Mouse (Mus musculus) heart, adult 2 months (tissue): ENCODE results near the gene Elf5. TPM values are rescaled to one million over a fixed set of nuclear protein-coding genes. Genes with fewer than 3 reads are reported as not detected.
A peak's percentile ranks its signal among the peaks of the same experiment; 100 is the strongest.

ENCODE experiments used
- DNase-seq, 2 experiments: peaks; one replicate each; pipeline ENCODE4 v3.0.0; 2021
- H3K27ac ChIP-seq: fragments of 200-600 bp; 2 replicates; pipeline ENCODE4 v1.8.1; 2022
- H3K27me3 ChIP-seq: fragments of 200-500 bp; 2 replicates; pipeline ENCODE4 v1.6.1; 2012; ENCODE audit warnings: mild to moderate bottlenecking, low read length, inconsistent platforms, mixed read lengths; ENCODE audit not compliant: control insufficient read depth, insufficient read depth
- H3K36me3 ChIP-seq: fragments of 200-500 bp; 2 replicates; pipeline ENCODE4 v1.6.1; 2012; ENCODE audit warnings: low read length, inconsistent platforms; ENCODE audit not compliant: control insufficient read depth, insufficient read depth
- H3K4me1 ChIP-seq: fragments of 200-500 bp; 2 replicates; pipeline ENCODE4 v1.6.1; 2011; ENCODE audit warnings: low read length; ENCODE audit not compliant: control insufficient read depth, insufficient read depth
- H3K4me3 ChIP-seq: fragments of 200-600 bp; 2 replicates; pipeline ENCODE4 v1.8.1; 2022
- H3K79me2 ChIP-seq: fragments of 200-500 bp; replicated peaks from 2 replicates; pipeline ENCODE4 v1.6.1; 2012; ENCODE audit warnings: mild to moderate bottlenecking, inconsistent platforms, low read length, moderate library complexity, mixed read lengths; ENCODE audit not compliant: control insufficient read depth, insufficient read depth
- H3K9ac ChIP-seq: fragments of 200-500 bp; 2 replicates; pipeline ENCODE4 v1.6.1; 2012; ENCODE audit warnings: low read depth, mild to moderate bottlenecking, control low read depth, inconsistent platforms, low read length, mixed read lengths
- CTCF ChIP-seq: fragments of 200-600 bp; IDR thresholded peaks from 2 replicates; pipeline ENCODE4 v1.8.1; 2022; ENCODE audit warnings: antibody characterized with exemption, mild to moderate bottlenecking, moderate library complexity
- EP300 ChIP-seq: fragments of 200-500 bp; IDR thresholded peaks from 2 replicates; pipeline ENCODE4 v1.6.1; 2011; ENCODE audit warnings: low read depth, low read length, control low read depth; ENCODE audit not compliant: insufficient read depth
- POLR2A ChIP-seq: fragments of 200-500 bp; IDR thresholded peaks from 2 replicates; pipeline ENCODE4 v1.6.1; 2011; ENCODE audit warnings: mild to moderate bottlenecking, low read depth, low read length, control low read depth; ENCODE audit not compliant: insufficient read depth
- WGBS: fragments of 180-500 bp; shearing (Covaris S2); methylation state at CpG from one replicate; pipeline ENCODE4 v1.1.7; 2018; 5-methylcytosine and 5-hydroxymethylcytosine counted together
- intact Hi-C: fragments of 180-260 bp; cut with DNase I; formaldehyde crosslinking; loops from one replicate; pipeline ENCODE4 v1.15.1; 2025
- polyA plus RNA-seq: library from polyadenylated mRNA; depleted of rRNA; stranded (reverse); fragments of >200 nt; gene quantifications from 2 replicates; pipeline ENCODE4 v1.2.3, GENCODE M21; 2012
- total RNA-seq, 2 experiments: library from RNA; stranded (reverse); gene quantifications; 2 replicates each; pipeline ENCODE4 v1.2.3; 2021

Gene Elf5
- total and polyA plus RNA-seq, 3 experiments = 0.33 TPM; not detected in 2

DNA sequence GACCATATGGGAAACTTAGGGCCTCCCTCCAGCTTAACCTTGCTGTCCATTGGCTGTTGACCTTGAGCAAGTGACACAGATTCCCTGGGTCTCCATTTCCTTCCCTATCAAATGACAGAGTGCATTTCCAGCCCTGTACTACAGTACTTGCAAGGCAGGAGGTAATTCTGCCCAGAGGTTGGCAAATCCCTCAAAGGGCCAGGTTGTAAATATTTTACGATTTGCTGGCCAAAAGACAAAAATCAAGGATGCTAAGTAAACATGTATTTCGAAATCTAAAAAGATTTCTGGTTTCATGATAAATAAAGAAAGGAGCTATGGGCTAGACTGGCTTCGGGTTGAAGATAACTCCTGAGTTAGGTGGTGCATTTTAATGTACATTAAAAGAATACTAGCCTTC lies 16.9 kb downstream of the Elf5 start:
- Histone ChIP-seq H3K4me1 (no peaks in the 10 kb centered on the region), H3K36me3 (no peaks in the 10 kb centered on the region), H3K27ac (no peak overlapping the region), H3K27me3 (no peaks in the 10 kb centered on the region), H3K79me2 (no peaks in the 10 kb centered on the region), H3K4me3 (no peak overlapping the region), H3K9ac (no peak overlapping the region)
- no peak for DNase-seq
- WGBS = 79% methylated on average over 3 of the region's 3 CpGs
- no peak for TF ChIP-seq POLR2A
- intact Hi-C loops = loop anchor here (10.0 kb wide), 1 partner anchor 744 kb away; no protein-coding TSS in a partner anchor

DNA sequence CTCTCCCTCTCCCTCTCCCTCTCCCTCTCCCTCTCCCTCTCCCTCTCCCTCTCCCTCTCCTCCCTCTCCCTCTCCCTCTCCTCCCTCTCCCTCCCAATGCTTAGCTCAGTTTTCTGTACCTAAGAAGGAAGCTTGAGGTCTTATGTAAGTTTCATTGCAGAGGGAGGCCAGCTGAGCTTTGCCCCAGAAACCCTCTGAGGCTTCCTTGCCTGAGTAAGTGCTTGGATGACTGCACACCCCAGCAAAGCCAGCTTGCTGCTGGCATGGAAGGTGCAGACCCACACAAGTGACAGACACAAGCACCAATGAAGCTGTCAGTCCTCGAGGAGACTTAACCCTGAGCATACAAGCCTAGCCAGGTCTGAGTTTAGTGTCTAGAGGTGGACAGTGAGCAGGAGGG lies 19.2 kb downstream of the Elf5 start:
- no peak overlapping the region for H3K4me3 ChIP-seq
- no peaks in the 10 kb centered on the region for H3K27me3 ChIP-seq
- no peaks in the 10 kb centered on the region for H3K36me3 ChIP-seq
- intact Hi-C loops = no loop called here
- no peak overlapping the region for H3K27ac ChIP-seq
- no peak overlapping the region for H3K9ac ChIP-seq
- TF ChIP-seq EP300 (no peak), CTCF (no peak), POLR2A (no peak)
- 22% methylated on average over 1 of the region's 1 CpGs for WGBS
- H3K4me1 ChIP-seq = no peaks in the 10 kb centered on the region
- no peaks in the 10 kb centered on the region for H3K79me2 ChIP-seq
- DNase-seq = no peak

DNA sequence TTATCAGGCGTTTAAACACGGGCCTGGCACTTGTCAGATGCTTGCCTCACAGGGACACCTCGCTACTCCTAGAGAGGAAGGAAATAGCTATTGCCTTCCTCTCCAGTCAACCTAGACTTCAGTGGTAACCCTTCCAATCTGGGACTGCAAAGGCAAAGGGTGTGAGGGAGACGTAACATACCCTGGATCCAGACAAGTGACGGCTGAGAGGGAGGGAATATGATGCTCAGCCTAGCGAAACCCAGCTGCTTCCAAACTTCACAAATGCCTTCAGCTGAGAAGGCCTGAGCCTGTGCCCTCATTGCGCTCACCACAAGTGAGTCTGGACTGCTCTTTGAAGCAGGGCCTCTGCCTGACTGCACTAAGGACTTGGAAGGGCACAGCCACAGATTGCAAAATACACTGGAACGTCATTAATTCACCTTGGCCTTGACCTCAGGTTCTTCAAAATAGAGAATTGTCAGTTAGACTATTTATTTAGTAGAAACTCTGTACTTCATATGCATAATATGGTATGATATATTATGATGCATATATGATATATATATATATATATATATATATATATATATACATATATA lies 21.3 kb downstream of the Elf5 start:
- Histone ChIP-seq H3K4me1 (no peaks in the 10 kb centered on the region), H3K9ac (no peak overlapping the region), H3K79me2 (no peaks in the 10 kb centered on the region), H3K36me3 (no peaks in the 10 kb centered on the region), H3K27me3 (no peaks in the 10 kb centered on the region), H3K4me3 (no peak overlapping the region), H3K27ac (no peak overlapping the region)
- TF ChIP-seq EP300 (no peak), POLR2A (no peak), CTCF (no peak)
- intact Hi-C loops = no loop called here
- DNase-seq = no peak
- 49% methylated on average over 8 of the region's 8 CpGs for WGBS

DNA sequence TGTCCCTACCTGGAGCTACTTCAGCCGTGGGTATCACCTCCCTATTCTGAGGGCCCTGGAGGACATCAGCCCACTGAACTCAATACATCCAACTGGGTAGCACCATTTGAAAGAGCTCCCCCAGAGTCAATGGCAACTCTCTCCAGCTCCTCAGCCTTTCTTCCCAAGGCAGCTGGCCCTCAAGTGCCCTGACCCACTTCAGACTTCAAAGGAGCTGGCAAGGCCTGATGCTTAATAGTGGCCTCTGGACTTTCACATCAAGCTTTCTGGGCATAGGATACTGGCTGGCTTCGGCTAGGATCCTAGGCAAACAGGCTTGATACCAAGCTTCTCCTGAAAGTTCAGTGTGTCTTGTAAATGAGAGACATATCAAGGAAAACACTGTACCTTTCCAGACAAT lies 23.6 kb downstream of the Elf5 start:
- TF ChIP-seq CTCF (no peak), POLR2A (no peak), EP300 (no peak)
- Histone ChIP-seq H3K79me2 (no peaks in the 10 kb centered on the region), H3K27me3 (no peaks in the 10 kb centered on the region), H3K27ac (no peak overlapping the region), H3K36me3 (no peaks in the 10 kb centered on the region), H3K4me1 (peaks cover 1% of the 10 kb centered on the region; the same call in 1 of the 2 replicates), H3K4me3 (no peak overlapping the region), H3K9ac (no peak overlapping the region)
- intact Hi-C loops = no loop called here
- WGBS = 72% methylated on average over 2 of the region's 2 CpGs
- DNase-seq = no peak

DNA sequence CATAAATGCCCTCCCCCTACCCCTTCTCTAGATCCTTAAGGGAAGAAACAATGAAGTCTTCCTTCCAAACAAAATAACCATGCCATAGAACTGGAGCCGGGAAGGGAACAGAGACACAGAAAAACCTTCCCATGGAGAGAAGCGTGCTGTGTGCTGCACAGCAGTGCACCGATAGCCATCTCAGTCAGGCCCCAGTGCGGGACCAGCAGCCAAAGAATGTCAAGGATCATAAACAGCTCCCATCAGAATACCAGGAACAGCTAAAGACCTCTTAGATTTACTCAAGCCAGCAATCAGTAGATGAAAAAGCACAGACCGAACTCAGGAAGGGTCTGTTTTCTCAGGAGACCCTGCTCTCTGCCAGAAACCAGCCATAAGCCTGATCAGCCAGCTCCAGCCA lies 25.0 kb downstream of the Elf5 start:
- TF ChIP-seq CTCF (no peak), EP300 (no peak), POLR2A (no peak)

DNA sequence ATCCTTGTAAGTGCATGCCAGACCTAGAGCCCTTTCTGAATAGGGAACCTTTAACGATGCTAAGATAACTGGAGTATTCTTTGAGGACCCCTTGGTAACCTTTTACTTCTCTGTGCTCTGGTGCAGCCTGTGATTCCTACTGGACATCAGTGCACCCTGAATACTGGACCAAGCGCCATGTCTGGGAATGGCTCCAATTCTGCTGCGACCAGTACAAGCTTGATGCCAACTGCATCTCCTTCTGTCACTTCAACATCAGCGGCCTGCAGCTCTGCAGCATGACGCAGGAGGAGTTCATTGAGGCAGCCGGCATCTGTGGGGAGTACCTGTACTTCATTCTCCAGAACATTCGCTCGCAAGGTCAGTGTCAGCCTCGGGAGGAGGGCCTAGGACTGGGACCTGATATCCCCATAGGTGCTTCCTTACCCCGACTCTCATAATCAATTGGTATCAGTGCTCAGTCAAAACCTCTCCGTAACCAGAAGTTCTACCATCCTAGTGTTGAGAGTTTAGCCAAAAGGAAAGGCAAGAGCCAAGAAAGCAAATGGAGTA lies 27.7 kb downstream of the Elf5 start:
- TF ChIP-seq EP300 = no peak
- TF ChIP-seq POLR2A = no peak
- no peak for TF ChIP-seq CTCF
- Histone ChIP-seq H3K79me2 (no peaks in the 10 kb centered on the region), H3K4me3 (no peak overlapping the region), H3K27me3 (no peaks in the 10 kb centered on the region), H3K9ac (no peak overlapping the region), H3K27ac (no peak overlapping the region), H3K4me1 (peaks cover 1% of the 10 kb centered on the region; the same call in 1 of the 2 replicates), H3K36me3 (no peaks in the 10 kb centered on the region)
- DNase-seq = no peak
- intact Hi-C loops = no loop called here
- WGBS = 77% methylated on average over 11 of the region's 11 CpGs

More for the DNA sequence above, 25.0 kb downstream of the Elf5 start:
- Histone ChIP-seq H3K4me3 (no peak overlapping the region), H3K4me1 (peaks cover 1% of the 10 kb centered on the region; the same call in 1 of the 2 replicates), H3K27ac (no peak overlapping the region), H3K36me3 (no peaks in the 10 kb centered on the region), H3K79me2 (no peaks in the 10 kb centered on the region), H3K9ac (no peak overlapping the region), H3K27me3 (no peaks in the 10 kb centered on the region)
- DNase-seq = no peak
- WGBS = 53% methylated on average over 5 of the region's 5 CpGs
- intact Hi-C loops = no loop called here

DNA sequence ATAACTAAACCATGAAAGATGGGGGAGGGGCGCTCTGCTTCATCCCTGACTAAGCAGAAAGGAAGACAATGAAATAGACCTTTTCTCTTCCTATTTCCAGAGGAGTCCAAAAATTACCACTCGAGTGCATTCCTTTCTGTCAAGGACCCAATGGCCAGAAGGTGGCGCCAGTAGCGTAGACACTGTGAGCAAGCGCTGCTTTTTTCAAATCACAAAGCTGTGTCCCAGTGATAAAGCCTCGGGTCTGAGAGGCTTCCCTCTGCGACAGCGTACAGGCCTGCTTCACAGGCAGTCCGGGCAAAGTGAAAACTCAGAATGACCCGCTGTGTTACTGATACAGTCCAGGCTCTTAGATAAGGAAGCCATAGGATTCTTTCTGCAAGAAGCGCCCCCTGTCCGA lies 28.2 kb downstream of the Elf5 start:
- peak; percentile 85 for TF ChIP-seq CTCF
- 0 out of 2 replicates have a peak, but pooled peaks have one; percentile 33 for TF ChIP-seq EP300
- TF ChIP-seq POLR2A = no peak
- no peak overlapping the region for H3K27ac ChIP-seq
- no peak overlapping the region for H3K9ac ChIP-seq
- intact Hi-C loops = no loop called here
- no peak overlapping the region for H3K4me3 ChIP-seq
- peaks cover 1% of the 10 kb centered on the region; the same call in 1 of the 2 replicates for H3K4me1 ChIP-seq
- no peaks in the 10 kb centered on the region for H3K27me3 ChIP-seq
- no peaks in the 10 kb centered on the region for H3K36me3 ChIP-seq
- DNase-seq = peak; percentile 64 to 74
- H3K79me2 ChIP-seq = no peaks in the 10 kb centered on the region
- WGBS = 7% methylated on average over 12 of the region's 12 CpGs
